Mouse (Mus musculus) pancreas, adult 10 weeks (tissue): Measurements from ENCODE around the gene Olfr181. TPM values are rescaled to one million over a fixed set of nuclear protein-coding genes. Genes with fewer than 3 reads are reported as not detected.

ENCODE experiments used
- polyA plus RNA-seq: library from polyadenylated mRNA; stranded (reverse); fragments of 350-450 nt; fragmentation: Illumina TruSeq; extraction: RNeasy Lipid Tissue Mini Kit (QIAGEN cat#74804); gene quantifications from one replicate; pipeline ENCODE4 v1.2.3, GENCODE M21; 2015; ENCODE audit warnings: low read depth, low replicate concordance; ENCODE audit not compliant: insufficient read depth

Olfr181 gene
- not detected for polyA plus RNA-seq

DNA sequence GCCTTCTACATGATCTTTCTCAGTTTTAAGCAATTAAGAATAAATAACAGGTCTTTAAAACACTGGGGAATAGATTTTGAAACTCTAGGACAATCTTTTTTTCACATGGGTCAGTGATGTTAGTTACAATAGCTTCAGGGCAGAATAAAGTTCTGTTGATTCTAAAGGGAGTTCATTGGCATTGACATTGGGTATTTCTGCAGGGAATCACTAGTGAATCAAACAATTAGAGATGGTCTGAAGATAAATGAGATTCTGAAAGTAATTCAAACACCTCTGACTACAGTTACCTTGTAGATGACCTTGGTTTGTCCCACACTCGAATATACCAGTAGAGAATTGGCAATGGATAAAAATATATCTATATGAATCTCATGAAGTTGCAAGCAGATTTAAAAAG is at the start of gene Olfr181:
Gene Olfr181 (minus strand): TSS at position 101 of the 400 bp plus-strand sequence.

DNA sequence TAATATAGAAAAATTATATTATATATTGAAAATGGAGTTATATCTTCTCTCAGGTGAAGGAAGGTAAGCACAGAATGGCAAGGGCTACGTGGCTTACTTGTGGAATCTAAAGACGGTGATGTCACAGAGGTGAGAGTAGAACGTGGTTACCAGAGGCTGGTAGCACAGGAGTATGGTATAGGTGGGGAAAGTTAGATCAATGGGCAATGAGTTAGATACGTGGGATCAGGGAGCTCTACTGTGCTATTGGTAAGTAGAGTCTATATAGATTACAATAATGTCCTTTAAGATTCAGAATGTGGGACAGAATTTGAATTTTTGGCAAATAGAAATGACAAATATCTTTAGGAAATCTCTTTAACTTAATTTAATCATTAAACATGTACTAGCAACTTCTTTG is 737 bp upstream of the Olfr181 start, which contains the start of gene Olfr180:
Gene Olfr180 (minus strand): TSS at position 101 of the 400 bp plus-strand sequence.

GRCm38 (mm10) chr16:58891963-58892362 is 36.6 kb downstream of the Olfr181 start, which contains the start of gene Olfr178:
TSS of gene Olfr178 (minus strand) at chr16:58892063.

Other genes with a start within 250 kb of the Olfr181 start
- not detected for gene Gpr15, start 209.7 kb downstream of the Olfr181 start, polyA plus RNA-seq
- gene Cldnd1, start 200.8 kb downstream of the Olfr181 start, polyA plus RNA-seq, result 11.4 TPM
- gene Olfr172, start 165.6 kb downstream of the Olfr181 start, polyA plus RNA-seq, result not detected
- gene Olfr173, start 128.5 kb downstream of the Olfr181 start, polyA plus RNA-seq, result not detected
- gene Olfr175-ps1, start 102.0 kb downstream of the Olfr181 start, polyA plus RNA-seq, result not detected
- gene Olfr177, start 54.0 kb downstream of the Olfr181 start, polyA plus RNA-seq, result not detected
- not detected for gene Olfr178, start 36.7 kb downstream of the Olfr181 start, polyA plus RNA-seq
- gene Olfr180, start 637 bp upstream of the Olfr181 start, polyA plus RNA-seq, result not detected
- not detected for gene Olfr183, start 66.6 kb upstream of the Olfr181 start, polyA plus RNA-seq
- not detected for gene Olfr186, start 101.5 kb upstream of the Olfr181 start, polyA plus RNA-seq
- not detected for gene Olfr187, start 111.0 kb upstream of the Olfr181 start, polyA plus RNA-seq
- gene Olfr190, start 149.2 kb upstream of the Olfr181 start, polyA plus RNA-seq, result not detected
- gene Olfr191, start 161.1 kb upstream of the Olfr181 start, polyA plus RNA-seq, result not detected
- gene Olfr193, start 183.1 kb upstream of the Olfr181 start, polyA plus RNA-seq, result not detected
- gene Olfr194, start 192.3 kb upstream of the Olfr181 start, polyA plus RNA-seq, result not detected
- gene Olfr195, start 218.3 kb upstream of the Olfr181 start, polyA plus RNA-seq, result not detected
- gene Olfr196, start 241.7 kb upstream of the Olfr181 start, polyA plus RNA-seq, result not detected